31 mouse cellular contexts compared by ENCODE assay signal in genomic region chr1:25706299-25706698, GRCm38 (mm10).
"Had no signal": no experiment of that assay in that cellular context is flagged by ENCODE, and none has a peak within 500 bp of the region (broad histone marks: within the 10 kb centered on the region; RNA-seq: fewer than 3 reads in every experiment).

No protein-coding gene starts in this region.

- H3K9me3 ChIP-seq: limb, embryonic 10.5 days; limb, embryonic 12.5 days; limb, embryonic 13.5 days; limb, embryonic 15.5 days; liver, embryonic 12.5 days; liver, embryonic 13.5 days; liver, embryonic 15.5 days; lung, embryonic 15.5 days; megakaryocyte, embryonic 14.5 days; midbrain, embryonic 10.5 days; midbrain, embryonic 12.5 days; midbrain, embryonic 13.5 days; midbrain, embryonic 15.5 days; neural tube, embryonic 12.5 days had no signal

- ATAC-seq: liver, embryonic 12.5 days; liver, postnatal 0 days; lung, postnatal 0 days; midbrain, embryonic 13.5 days; midbrain, embryonic 15.5 days had no signal

- H3K4me3 ChIP-seq: left cerebral cortex, adult 2 months; limb, embryonic 10.5 days; limb, embryonic 12.5 days; limb, embryonic 13.5 days; limb, embryonic 15.5 days; liver, embryonic 12.5 days; liver, embryonic 13.5 days; liver, embryonic 15.5 days; lung, embryonic 15.5 days; megakaryocyte, embryonic 14.5 days; midbrain, embryonic 10.5 days; midbrain, embryonic 12.5 days; midbrain, embryonic 13.5 days; midbrain, embryonic 15.5 days; myocyte; neural tube, embryonic 12.5 days had no signal

- H3K36me3 ChIP-seq: limb, embryonic 10.5 days; limb, embryonic 12.5 days; limb, embryonic 13.5 days; limb, embryonic 15.5 days; liver, embryonic 12.5 days; liver, embryonic 13.5 days; liver, embryonic 15.5 days; lung, embryonic 15.5 days; midbrain, embryonic 10.5 days; midbrain, embryonic 12.5 days; midbrain, embryonic 13.5 days; midbrain, embryonic 15.5 days; neural tube, embryonic 12.5 days had no signal

- DNase-seq: left cerebral cortex, postnatal 4 days; liver; liver, embryonic 13.5 days; liver, postnatal 0 days; lung, adult 18-20 months; lung, adult 2 months; lung, embryonic 14.5 days; lung, postnatal 10 days; lung, postnatal 14 days; lung, postnatal 36 days; lung, postnatal 4 days; midbrain, embryonic 14.5 days had no signal

- H3K4me2 ChIP-seq: limb, embryonic 12.5 days; limb, embryonic 13.5 days; limb, embryonic 15.5 days; liver, embryonic 11.5 days; liver, embryonic 12.5 days; liver, embryonic 13.5 days; liver, embryonic 15.5 days; lung, embryonic 14.5 days; lung, embryonic 15.5 days; midbrain, embryonic 12.5 days; midbrain, embryonic 13.5 days; midbrain, embryonic 15.5 days; neural tube, embryonic 12.5 days had no signal

- H3K27ac ChIP-seq: left cerebral cortex, adult 2 months; limb, embryonic 10.5 days; limb, embryonic 12.5 days; limb, embryonic 13.5 days; limb, embryonic 15.5 days; liver, embryonic 12.5 days; liver, embryonic 13.5 days; liver, embryonic 14.5 days; liver, embryonic 15.5 days; lung, embryonic 15.5 days; macrophage; midbrain, embryonic 10.5 days; midbrain, embryonic 12.5 days; midbrain, embryonic 13.5 days; midbrain, embryonic 15.5 days; neural tube, embryonic 12.5 days had no signal

- H3K9ac ChIP-seq: limb, embryonic 12.5 days; limb, embryonic 13.5 days; limb, embryonic 15.5 days; liver, embryonic 12.5 days; liver, embryonic 13.5 days; liver, embryonic 14.5 days; liver, embryonic 15.5 days; liver, postnatal 0 days; lung, embryonic 14.5 days; lung, embryonic 15.5 days; midbrain, embryonic 12.5 days; midbrain, embryonic 13.5 days; midbrain, embryonic 15.5 days; neural tube, embryonic 12.5 days had no signal

- H3K27me3 ChIP-seq: limb, embryonic 12.5 days; limb, embryonic 13.5 days; limb, embryonic 15.5 days; liver, embryonic 12.5 days; liver, embryonic 13.5 days; liver, embryonic 15.5 days; lung, embryonic 15.5 days; megakaryocyte, embryonic 14.5 days; midbrain, embryonic 12.5 days; midbrain, embryonic 13.5 days; midbrain, embryonic 15.5 days; neural tube, embryonic 12.5 days had no signal

- H3K4me1 ChIP-seq: limb, embryonic 10.5 days; limb, embryonic 12.5 days; limb, embryonic 13.5 days; limb, embryonic 15.5 days; liver, embryonic 12.5 days; liver, embryonic 13.5 days; liver, embryonic 15.5 days; lung, embryonic 15.5 days; megakaryocyte, embryonic 14.5 days; midbrain, embryonic 10.5 days; midbrain, embryonic 12.5 days; midbrain, embryonic 13.5 days; midbrain, embryonic 15.5 days; neural tube, embryonic 12.5 days had no signal
